Mouse (Mus musculus) lung, postnatal 25 days (tissue): ENCODE data around the gene Qtrt1.

ENCODE experiments used
- DNase-seq: peaks from one replicate; pipeline ENCODE4 v3.0.0; 2022; ENCODE audit warnings: low spot score

Qtrt1 gene

DNA sequence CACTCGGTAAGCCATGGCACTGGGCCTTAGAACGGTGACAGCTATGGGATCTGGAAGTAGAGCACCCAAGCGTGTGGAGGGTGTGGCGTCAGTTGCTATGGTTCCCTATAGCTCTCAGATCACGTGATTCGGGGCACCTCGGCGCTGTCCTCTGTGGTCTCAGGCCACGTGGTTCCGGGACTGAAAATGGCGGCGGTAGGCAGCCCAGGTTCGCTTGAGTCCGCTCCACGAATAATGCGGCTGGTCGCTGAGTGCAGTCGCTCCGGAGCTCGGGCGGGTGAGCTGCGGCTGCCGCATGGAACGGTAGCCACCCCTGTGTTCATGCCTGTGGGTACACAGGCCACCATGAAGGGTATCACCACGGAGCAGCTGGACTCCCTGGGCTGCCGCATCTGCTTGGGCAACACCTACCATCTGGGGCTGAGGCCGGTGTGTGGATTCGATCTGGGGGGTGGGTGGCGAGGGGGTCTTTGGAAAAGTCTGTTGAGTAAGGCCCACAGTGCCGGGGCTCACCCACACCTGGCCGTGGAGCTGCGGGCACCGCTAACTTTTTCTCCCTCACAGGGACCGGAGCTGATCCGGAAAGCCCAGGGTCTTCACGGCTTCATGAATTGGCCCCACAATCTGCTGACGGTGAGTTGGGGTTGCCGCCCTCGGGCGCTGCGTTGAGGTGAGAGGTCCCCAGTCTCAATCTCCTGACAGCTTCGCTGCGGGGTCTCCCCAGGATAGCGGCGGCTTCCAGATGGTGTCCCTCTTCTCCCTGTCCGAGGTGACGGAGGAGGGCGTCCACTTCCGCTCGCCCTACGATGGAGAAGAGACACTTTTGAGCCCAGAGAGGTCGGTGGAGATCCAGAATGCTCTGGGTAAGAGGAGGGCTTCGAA, at the start of gene Qtrt1:
TSS of gene Qtrt1 (plus strand) at position 169 of the 882 bp plus-strand sequence.
- DNase-seq = peak; percentile 90

DNA sequence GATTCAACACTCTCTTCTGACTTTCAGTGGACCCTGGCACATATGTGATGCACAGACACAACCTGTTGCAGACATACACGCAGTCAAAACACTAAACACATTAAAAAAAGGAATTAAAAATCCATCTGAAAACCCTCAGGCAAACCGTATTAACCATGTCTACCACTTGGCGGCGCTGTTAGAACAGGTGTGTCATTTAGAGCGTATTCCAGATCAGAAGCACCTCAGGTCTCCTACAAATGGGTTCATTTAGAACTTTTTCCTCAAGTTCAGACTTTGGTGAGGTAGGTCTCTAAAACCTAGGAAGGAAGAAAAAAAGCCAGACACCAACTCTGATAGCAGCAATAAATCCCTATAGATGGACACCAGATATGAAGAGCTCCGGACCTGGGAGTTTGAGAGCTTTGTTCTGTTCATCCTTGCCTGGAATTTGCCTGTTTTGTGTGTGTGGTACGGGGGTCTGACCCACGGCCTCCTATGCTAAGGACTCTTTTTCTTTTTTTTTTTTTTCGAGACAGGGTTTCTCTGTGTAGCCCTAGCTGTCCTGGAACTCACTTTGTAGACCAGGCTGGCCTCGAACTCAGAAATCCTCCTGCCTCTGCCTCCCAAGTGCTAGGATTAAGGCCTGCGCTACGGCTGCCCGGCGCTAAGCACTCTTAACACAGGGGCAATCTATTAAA, 45.0 kb upstream of the Qtrt1 start:
- peak; percentile 74 for DNase-seq

DNA sequence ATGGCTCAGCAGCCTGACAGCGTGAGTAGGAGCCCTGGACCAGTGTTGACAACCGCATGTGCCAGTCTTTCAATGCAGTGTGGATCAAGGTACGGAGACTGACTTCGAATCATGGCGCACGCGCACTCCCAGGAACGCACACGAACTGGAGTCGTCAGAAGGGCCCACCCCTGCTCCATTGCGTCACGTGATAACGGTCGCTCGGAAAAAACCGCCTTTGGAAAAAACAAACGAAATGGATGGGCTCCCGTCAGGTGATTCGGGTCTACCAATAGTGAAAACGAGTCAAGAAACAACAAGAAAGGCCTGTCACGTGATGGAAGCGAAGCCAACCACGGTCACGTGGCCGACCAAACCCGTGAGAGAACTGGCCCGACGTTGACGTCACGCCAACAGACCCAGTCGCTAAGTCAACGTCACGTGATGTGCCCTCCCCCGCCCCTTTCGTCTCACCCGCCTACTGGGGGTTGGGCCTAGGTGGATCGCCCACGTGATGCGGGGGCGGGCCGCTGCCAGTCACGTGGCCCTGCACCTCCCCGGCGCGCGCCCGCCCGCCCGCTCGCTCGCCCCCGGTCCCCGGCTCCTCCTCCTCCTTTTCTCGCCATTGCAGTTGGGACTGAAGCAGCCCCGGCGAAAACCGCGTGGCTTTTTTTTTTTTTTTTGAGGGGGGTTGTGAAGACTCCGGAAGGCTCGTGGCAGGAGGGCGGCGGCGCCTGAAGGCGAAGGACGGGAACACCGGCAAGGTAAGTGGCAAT, 44.1 kb upstream of the Qtrt1 start, which contains the start of gene Ilf3:
TSS of gene Ilf3 (plus strand) at position 515 of the 755 bp plus-strand sequence.
- DNase-seq = peak; percentile 100

DNA sequence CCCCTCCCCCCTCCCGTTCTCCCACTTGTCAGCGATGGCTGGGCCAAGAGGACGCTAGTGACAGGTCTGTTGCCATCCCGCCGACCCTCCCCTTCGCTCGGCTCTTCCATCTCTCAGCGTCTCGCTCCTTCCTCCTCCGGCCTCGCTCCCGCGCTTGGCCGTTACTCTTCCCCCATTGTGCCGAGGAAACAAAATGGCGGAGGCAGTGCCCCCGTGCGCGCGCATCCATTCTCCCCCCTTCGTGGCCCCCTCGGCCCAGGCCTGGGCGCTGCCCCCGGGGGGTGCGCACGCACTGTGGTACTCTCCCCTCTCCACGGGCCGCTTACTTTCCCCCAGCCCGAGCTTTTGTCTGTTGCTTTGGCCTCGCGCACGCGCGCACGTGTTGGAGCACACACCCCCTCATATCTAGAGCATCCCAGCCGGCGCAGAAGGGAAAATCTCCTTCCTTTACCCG, 43.5 kb upstream of the Qtrt1 start:
- peak; percentile 42 for DNase-seq

DNA sequence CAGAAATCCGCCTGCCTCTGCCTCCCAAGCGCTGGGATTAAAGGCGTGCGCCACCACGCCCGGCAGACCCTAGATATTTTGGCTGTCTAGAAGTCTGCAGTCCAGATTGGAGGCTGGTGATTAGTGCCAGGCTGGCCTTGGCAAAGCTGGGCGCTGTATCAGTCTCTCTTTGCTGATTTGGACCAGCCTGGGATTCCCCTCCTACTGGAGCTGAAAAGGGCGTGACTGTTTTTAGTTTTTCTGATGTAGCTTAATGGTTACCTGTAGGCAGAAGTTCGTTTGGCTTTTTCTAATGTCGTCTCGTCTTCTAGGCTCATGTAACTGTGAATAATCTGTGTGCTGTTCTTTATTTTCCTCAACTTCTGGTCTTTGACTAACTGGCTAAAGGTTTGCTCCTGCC, 42.6 kb upstream of the Qtrt1 start:
- no peak for DNase-seq

DNA sequence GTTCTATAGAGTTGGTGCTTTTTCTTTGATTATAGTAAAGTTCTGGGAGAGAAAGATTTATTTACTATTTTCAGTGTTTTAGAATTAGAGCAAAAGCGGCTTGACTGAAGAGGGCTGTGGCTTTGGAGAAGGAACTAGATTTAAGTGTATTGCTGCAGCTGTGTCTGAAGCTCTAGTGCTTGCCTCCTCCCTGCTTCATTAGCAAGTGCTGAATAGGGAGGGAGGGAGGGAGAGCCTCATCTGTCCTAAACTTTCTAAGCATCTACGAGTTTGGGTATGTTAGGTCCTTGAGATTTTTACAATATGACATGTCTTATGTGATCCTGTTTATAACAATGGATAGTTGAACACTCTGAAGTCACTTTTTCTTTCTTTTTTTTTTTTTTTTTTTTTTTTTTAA, 40.8 kb upstream of the Qtrt1 start:
- no peak for DNase-seq

DNA sequence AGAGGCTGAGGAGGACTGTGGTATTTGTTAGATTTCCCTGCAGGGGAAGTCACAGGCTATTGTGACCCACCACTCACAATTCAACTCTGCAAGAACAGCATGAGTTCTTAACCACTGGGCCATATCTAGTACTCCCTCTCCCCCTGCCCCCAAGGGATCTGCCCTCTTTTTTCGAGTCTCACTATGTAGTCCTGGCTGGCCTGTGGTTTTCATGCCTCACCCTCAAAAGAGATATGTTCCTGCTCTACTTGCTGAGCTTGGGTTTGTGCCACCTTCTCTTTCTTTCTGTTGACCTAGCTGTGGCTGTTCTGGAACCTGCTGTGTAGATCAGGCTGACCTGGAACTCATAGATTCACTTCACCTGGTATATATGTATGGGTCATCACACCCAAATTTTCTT, 39.1 kb upstream of the Qtrt1 start:
- DNase-seq = no peak

DNA sequence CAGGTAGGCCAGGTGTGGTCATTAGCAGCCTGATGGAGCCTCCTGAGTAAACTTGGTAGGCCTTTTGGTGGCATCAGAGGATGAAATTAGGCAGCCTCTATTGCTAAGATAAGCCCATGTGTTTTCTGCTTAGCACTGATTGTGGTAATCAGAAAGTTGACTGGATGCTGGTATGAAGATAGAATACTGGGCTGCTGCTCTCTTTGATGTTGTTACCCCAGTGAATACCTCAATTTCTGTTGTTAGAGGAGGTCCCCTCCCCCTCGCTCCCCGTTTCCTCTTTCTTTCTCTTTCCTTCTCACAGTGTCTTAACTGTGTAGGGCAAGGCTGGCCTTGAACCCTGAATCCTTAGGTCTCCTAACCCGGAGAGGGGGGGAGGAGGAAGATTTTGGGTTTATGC, 32.4 kb upstream of the Qtrt1 start:
- no peak for DNase-seq

DNA sequence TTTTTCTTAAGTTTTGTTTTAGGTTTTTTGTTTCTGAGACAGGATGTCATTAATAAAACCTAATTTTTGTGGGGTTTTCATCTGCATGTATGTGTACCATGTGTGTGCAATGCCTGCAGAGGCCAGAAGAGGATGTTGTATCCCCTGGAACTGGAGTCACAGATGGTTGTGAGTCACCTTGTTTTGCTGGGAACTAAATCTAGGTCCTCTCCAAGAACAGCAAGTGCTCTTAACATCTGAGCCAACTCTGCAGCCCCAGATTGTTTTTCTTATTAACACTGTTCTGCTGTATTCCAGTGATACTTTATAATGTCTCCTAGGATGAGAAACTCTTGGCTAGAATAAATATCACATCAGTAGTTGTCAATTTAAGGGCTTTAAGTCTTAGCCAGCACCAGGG, 30.8 kb upstream of the Qtrt1 start:
- DNase-seq = no peak

DNA sequence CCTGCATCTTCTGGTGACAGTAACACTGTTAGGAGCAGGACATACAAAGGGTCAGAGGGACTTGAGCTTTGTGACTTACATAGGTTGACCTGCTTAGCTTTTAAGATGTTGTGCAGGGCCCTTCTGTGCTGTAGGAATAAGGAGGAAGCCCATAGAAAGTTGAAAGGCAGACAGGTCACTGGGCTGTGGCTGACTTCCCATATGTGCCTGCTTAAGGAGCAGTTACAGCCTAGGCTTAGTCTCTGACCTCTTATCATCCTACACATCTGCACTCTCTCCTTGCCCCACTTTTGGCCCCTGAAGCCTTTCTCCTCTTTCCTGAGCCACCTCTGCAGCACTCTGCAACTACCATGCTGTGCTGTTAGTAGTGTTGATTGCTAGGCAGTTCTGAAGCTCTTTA, 27.7 kb upstream of the Qtrt1 start:
- no peak for DNase-seq

DNA sequence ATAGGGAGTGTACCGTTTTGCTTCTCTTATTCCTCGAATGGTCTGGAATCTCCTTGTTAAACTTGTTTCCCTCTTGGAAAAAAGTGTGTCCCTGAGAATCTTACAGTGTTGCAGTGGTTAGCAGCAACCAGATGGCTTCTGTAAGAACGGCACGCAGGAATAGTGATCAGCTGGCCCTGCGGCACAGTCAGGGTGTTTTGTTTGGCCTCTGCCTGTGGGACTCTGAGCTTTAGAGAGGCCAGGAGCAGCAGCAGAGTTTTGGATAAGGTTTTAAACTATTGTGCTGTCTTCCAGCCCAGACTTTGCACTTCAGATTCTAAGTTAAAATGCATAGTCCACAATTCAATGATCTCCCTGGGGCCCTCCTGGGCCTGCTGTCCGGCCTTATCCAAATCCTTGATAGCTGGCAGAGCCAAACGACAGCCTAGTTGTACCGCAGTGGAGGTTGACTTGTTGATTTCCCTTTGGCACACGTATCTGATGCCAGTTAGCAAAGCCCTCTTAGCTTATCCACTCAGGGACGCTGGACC, 18.9 kb upstream of the Qtrt1 start:
- no peak for DNase-seq

DNA sequence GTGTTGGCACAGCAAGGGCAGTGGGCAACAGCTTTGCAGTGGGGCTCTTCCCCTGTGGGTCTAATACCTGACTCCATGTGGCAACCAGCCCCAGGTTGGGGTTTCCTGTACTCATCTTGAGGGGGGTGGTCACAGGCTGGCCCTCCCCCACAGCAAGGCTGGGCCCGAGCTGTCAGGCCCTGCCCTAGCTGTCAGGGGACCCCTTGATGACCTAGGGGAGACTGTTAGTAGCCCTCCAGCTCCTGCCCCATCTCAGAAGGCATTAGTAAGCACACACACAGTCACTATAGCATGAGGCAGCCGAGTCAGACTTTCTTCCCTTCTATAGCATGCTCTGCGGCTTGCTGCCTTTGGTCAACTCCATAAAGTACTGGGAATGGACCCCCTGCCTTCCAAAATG, 15.9 kb upstream of the Qtrt1 start:
- no peak for DNase-seq

DNA sequence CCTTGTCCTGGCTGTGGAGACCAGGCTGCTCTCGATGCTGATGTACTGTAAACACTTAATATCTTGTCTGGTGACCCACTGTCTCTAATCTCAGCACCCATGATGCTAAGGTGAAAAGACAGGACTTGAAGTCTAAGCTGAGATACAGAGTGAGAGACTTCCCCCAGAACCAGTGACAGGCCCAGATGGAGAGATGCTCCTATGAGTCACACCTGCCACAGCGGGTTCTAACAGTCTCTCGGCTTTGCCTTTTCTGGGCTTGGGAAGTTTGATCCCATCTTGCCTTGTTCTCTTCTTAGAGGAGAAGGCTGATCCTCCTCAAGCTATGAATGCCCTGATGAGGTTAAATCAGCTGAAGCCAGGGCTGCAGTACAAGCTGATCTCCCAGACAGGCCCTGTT, 14.5 kb upstream of the Qtrt1 start:
- DNase-seq = no peak

DNA sequence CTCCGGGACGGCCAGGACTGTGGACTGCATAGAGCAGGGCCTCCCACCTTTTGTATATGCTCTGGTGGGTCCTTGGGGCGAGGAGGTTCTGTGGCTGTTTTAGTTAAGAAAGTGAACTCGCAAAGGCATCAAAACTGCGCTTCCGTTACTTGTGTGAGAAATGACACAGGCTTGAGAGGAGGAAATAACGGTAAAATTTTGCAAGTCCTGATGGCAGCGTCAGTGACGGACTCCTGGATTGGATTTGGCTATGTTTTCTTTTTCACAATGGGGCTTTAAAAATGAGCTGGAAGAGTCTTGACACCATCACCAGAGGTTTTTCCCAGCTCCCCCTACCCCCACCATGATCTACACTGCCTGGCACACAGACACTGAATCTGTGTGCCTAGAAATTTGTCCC, 10.6 kb upstream of the Qtrt1 start:
- DNase-seq = no peak

DNA sequence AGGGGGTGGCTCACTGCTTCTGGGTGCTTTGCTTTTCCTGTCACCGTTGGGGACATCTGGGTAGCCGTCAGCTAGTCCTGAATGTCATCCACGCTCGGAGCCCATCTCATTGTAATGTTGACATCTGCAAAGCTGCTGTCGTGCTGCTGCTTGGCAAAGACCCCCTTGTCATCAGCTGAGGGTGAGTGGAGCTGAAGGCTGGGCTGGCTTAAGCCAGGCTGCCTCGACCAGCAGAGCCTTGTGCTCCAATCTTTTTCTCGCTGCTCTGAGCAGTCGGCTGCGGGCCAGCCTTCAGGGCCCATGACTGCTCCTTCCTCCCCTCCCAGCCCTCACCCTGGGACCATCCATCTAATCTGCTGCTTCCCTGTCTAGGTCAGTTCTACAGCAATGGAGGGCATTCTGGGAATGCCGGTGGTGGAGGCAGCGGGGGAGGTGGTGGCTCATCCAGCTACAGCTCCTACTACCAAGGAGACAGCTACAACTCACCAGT, 8.8 kb upstream of the Qtrt1 start:
- no peak for DNase-seq

DNA sequence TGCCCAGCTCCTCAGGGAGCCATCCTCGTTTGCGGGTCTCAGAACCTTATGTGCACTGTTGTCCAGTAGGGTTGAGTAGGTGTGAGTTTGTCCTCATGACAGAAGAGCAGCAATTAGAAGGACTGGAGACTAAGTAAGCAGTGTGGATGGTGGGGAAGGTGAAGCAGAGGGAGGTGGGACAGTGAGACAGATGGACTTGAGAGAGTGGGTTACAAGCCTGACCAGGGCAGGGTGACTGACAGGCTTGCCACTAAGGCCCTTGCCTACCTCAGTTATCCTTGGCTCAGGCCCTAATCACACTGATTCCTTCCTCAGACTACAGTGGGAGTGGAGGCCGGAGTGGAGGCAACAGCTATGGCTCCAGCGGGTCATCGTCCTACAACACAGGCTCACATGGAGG, 7.9 kb upstream of the Qtrt1 start:
- DNase-seq = no peak

DNA sequence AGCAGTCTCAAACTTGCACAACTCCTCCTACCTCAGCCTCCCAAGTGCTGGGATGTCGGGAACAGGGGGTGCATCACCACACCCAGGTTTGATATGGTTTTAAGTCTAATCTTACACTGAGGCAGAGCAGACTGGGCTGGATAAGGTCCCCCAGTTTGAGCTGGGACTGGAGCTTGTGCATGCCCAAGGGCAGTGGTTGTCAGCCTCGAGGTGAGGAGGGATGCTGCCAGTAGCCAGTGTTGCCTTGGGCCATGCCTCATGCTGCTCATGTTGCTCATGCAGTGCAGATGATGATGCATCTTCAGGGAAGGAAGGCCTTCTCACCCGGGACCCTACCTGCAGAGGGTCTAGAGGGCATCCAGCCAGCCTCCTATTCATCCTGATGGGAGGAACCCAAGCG, 6.1 kb upstream of the Qtrt1 start:
- DNase-seq = no peak

DNA sequence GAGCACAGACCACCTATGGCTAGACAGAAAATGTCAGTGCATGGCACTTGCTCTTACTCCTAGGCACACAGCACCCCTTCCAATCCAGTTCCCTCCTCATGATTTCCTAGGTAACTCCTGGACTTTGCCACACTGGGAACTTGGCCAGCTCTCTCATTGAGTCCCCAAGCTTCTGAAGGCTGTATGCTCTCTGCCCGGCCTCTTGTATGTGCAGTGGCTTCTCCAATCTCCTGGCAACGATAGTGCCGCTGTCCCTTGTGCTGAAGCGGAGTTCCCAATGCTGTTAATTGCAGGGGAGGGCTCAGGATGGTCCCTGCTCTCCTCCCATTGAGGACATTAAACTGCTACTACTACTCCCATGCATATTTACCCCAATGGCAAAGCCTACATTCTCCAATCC, 3.7 kb upstream of the Qtrt1 start:
- peak; percentile 14 for DNase-seq

DNA sequence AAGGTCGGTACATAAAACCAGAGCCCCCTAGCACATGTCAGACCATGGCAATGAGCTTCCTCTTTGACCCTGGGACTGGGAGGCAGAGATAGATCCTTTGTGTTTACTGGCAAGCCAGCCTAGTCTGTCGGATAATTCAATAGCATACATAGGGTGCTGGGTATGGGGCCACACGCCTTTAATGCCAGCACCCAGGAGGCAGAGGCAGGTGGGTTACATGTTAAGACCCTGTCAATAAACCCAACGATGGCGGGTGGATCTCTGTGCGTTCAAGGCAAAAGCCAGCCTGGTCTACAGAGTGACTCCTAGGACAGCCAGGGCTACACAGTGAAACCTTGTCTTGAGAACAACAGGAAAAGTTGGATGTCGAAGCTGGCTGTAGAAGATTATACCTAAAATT, 3.0 kb upstream of the Qtrt1 start:
- DNase-seq = no peak

DNA sequence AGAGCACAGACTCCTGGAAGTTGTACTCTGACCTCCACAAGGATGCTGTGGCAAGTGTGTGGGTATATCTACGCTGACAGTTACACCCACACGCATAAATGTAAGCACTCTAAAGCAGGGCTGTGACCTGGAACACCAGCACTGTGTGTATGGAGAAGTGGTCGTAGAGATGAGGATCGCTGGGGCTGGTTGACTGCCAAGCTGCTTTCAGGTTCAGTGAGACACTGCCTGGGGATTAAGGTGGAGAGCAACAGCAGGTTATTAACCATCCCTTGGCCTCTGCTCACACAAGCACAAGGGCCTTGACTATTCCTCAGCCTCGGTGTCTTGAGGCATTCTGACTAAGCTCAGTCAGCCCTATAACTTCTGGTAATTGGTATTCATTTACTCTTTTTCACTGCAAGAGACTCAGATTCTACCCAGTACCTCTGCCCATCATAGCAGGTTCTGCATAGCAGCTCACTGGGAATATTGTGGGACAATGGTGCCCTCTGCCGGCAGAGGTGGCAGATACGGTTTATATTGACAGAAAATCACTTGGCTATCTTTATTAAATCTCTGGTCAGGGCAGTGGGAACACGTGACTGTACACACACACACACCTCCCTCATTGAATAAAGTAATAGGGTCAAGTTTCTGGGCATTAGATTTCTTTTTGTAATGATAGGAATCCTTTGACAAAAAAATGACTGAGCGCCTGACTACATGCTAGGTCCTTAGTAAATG, 1.9 kb upstream of the Qtrt1 start:
- DNase-seq = peak; percentile 85

DNA sequence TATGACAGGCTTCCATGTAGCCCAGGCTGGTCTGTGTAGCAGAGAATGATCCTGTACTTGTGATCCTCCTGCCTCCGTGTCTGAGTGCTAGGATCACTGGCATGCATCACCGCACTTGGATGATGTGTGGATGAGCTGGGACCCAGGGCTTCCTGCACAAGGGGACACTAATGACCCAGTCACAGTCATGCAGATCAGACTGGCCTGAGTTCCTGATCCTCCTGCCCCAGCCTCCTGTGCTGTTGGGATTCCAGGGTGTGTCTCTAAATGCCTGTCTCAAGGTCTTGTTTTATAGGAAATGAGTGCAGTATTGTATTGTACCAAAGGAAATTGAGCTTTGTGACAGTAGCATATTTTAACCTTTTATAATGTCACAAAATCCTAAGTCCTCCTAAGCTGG, 6.2 kb downstream of the Qtrt1 start:
- no peak for DNase-seq

DNA sequence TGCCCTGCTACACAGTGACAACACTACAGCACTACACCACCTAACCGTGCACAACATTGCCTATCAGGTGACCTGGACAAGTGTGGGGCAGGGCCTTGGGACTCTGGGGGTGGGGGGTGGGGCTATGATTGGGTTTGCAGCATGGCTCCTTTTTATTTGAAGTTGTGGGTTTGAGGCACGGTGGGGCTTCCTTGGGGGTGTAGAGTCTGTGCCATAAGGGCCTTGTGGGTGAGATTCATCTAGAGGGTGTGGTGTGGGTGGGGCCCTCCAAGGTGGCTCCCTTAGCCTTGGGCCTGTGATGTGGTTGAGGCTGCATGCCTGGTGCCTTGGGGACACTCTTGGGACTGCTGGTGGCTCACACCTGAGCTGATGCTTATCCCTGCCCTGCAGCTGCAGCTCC, 8.0 kb downstream of the Qtrt1 start:
- no peak for DNase-seq
